Mouse (Mus musculus) granulocyte monocyte progenitor cell, adult 5-6 weeks (primary cell): Measurements from ENCODE around the gene Eif3c. TPM values are rescaled to one million over a fixed set of nuclear protein-coding genes. Genes with fewer than 3 reads are reported as not detected.

Experiments used
- ATAC-seq: replicated peaks from 2 replicates; pipeline ENCODE4 v1.8.0; 2016; ENCODE audit warnings: mild to moderate bottlenecking, moderate TSS enrichment, inconsistent platforms; ENCODE audit not compliant: poor library complexity, severe bottlenecking
- total RNA-seq, 2 experiments: library from RNA; stranded (forward) in 1 of 2; stranded (reverse) in 1 of 2; fragments of 200-712, 200-1000 nt in 1 of 2; fragments of >200 nt in 1 of 2; fragmentation: Nextera tagmentation in 1 of 2; gene quantifications; 2 replicates each; pipeline ENCODE4 v1.2.3; 2014 to 2017

The Eif3c gene
- total RNA-seq (2014; fragmentation: Nextera tagmentation) (188 and 206 TPM in 2 replicates), total RNA-seq (2017) (229 and 239 TPM in 2 replicates)

- ATAC-seq, result peak; percentile 94
These were observed at the start of gene Eif3c for GRCm38 (mm10) chr7:126566094-126566765. Gene Eif3c, minus strand, starts transcription at chr7:126566411.

- ATAC-seq, result no peak
These were observed 46.5 kb upstream of the Eif3c start for GRCm38 (mm10) chr7:126612736-126613135.

GRCm38 (mm10) chr7:126607796-126608195, 41.6 kb upstream of the Eif3c start:
- ATAC-seq, result no peak

- peak; percentile 60 for ATAC-seq
These were observed 40.9 kb upstream of the Eif3c start for GRCm38 (mm10) chr7:126607064-126607463.

GRCm38 (mm10) chr7:126606611-126607010, 40.4 kb upstream of the Eif3c start:
- peak; percentile 65 for ATAC-seq

GRCm38 (mm10) chr7:126602650-126603049, 36.4 kb upstream of the Eif3c start:
- peak; percentile 45 for ATAC-seq

- peak; percentile 58 for ATAC-seq
These were observed 35.7 kb upstream of the Eif3c start for GRCm38 (mm10) chr7:126601896-126602295.

- no peak for ATAC-seq
These were observed 32.7 kb upstream of the Eif3c start for GRCm38 (mm10) chr7:126598919-126599318.

- ATAC-seq, result peak; percentile 73
These were observed 30.2 kb upstream of the Eif3c start for GRCm38 (mm10) chr7:126596414-126596813.

GRCm38 (mm10) chr7:126595890-126596289, 29.7 kb upstream of the Eif3c start:
- no peak for ATAC-seq

- ATAC-seq, result peak; percentile 53
These were observed 28.8 kb upstream of the Eif3c start, which contains the start of gene Il27 for GRCm38 (mm10) chr7:126594862-126595561. Gene Il27, minus strand, starts transcription at chr7:126594941.

- ATAC-seq, result no peak
These were observed 21.6 kb upstream of the Eif3c start for GRCm38 (mm10) chr7:126587779-126588178.

- ATAC-seq, result no peak
These were observed 20.6 kb upstream of the Eif3c start for GRCm38 (mm10) chr7:126586839-126587238.

GRCm38 (mm10) chr7:126585717-126586116, 19.5 kb upstream of the Eif3c start, which contains the start of gene Cln3:
Gene Cln3, minus strand, starts transcription at chr7:126585817.
- ATAC-seq, result 0 out of 2 replicates have a peak, but pooled peaks have one; percentile 11

- peak; percentile 74 for ATAC-seq
These were observed 18.3 kb upstream of the Eif3c start, which contains the start of gene Apobr for GRCm38 (mm10) chr7:126584506-126584977. Gene Apobr, plus strand, starts transcription at chr7:126584942.

GRCm38 (mm10) chr7:126583761-126584160, 17.6 kb upstream of the Eif3c start:
- ATAC-seq, result no peak

- peak; percentile 38 for ATAC-seq
These were observed 17.1 kb upstream of the Eif3c start for GRCm38 (mm10) chr7:126583251-126583709.

GRCm38 (mm10) chr7:126582759-126583158, 16.5 kb upstream of the Eif3c start:
- ATAC-seq, result no peak

- ATAC-seq, result no peak
These were observed 15.4 kb upstream of the Eif3c start for GRCm38 (mm10) chr7:126581661-126582060.

- no peak for ATAC-seq
These were observed 13.0 kb upstream of the Eif3c start for GRCm38 (mm10) chr7:126579172-126579571.

GRCm38 (mm10) chr7:126576946-126577345, 10.7 kb upstream of the Eif3c start:
- ATAC-seq, result peak; percentile 83
